Mouse (Mus musculus): ENCODE data around the gene Dbndd2. TPM values are rescaled to one million over a fixed set of nuclear protein-coding genes. Genes with fewer than 3 reads are reported as not detected.
A peak's percentile ranks its signal among the peaks of the same experiment; 100 is the strongest.

Dbndd2 gene
- total RNA-seq, 4 experiments from 2014 or later: 5.4 to 18.3 (median 11.6) TPM

- DNase-seq: no peak
Observed at GRCm38 (mm10) chr2:164504919-164505318, 19.0 kb downstream of the Dbndd2 start.

GRCm38 (mm10) chr2:164505619-164506347, 19.9 kb downstream of the Dbndd2 start:
- no peak for DNase-seq

DNA sequence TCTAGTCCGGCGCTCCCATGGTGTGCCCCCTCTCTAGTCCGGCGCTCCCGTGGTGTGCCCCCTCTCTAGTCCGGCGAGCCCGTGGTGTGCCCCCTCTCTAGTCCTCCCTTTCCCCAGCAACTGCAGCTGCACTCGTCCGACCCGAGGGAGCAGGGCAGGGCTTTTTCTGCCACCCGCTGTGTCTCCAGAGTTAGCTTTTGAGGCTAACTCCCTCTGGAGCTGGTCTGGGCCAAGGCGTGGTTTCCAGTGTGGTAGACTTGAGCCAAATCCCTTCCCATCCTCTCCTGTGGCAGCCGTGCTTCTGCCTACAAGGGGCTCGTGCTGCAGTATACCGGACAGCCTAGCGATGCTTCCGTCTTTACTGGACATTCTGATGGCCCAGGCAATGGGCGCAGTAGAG, 21.9 kb downstream of the Dbndd2 start:
- no peak for DNase-seq

DNA sequence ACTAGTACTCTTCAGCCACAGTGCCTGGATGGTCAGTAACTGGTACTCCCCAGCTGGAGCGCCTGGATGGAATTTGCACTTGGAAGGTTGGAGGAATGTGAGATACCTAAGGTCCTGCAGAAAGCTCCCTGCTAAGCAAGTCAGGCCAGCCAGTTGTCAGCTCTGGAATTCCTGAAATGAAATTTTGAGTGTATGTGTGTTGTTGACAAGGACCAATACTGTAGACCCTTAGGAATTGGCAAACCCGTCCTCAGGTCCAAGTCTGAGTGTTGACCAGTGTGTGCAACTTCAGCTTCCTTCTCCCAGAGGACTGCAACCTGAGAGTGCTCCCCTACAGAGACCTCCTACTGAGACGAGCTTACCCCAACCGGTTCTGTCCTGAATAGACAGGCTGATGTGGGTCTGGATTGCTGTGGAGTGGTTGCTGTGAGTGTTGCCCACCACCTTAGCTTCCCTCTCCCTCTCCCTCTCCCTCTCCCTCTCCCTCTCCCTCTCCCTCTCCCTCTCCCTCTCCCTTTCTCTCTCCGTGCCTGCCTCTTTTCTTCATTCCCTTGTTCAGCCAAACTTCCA, 24.8 kb downstream of the Dbndd2 start:
- no peak for DNase-seq

GRCm38 (mm10) chr2:164512121-164512909, 26.4 kb downstream of the Dbndd2 start:
- no peak for DNase-seq

- peak; percentile 55 for DNase-seq
Observed at GRCm38 (mm10) chr2:164513389-164513788, 27.5 kb downstream of the Dbndd2 start.

DNA sequence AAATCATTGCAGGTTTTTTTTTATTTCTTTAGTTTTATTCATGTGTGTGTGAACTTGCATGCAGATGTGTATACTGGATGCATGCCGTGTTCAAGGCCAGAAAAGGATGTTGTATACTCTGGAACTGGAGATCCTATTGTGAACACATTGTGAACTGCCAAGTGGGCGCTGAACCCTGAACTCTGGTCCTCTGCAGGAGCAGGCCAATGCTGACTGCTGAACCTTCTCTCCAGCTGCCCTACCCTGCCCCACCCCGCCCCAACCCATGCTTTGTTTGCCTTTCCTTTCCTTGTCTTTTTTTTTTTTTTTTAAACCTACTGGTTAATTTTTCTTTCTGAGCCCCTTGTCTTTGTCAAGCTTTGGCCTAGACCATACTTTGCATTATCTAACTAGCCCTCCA, 29.0 kb downstream of the Dbndd2 start:
- no peak for DNase-seq

GRCm38 (mm10) chr2:164515897-164516296, 30.0 kb downstream of the Dbndd2 start:
- DNase-seq: no peak

DNA sequence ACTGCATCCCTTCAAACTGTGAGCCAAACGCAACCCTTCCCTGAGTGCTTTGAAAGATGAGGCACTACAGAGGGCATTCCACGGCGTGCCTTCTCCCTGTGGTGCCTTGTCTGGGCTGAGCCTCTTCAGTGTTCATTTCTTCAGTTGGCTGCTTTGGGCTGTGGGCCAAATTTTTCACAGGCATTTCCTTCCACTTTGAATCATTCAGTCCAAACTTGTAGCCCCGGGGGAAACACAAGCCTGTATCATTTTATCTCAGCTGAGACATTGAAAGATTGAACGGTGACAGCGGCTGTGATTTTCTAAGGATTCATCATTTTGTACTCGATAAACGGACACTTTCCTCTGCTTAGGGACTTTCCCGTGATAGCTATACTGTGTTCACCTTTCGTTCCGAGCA, 30.7 kb downstream of the Dbndd2 start:
- DNase-seq: no peak

GRCm38 (mm10) chr2:164517485-164518221, 31.7 kb downstream of the Dbndd2 start:
- DNase-seq: peak; percentile 34

DNA sequence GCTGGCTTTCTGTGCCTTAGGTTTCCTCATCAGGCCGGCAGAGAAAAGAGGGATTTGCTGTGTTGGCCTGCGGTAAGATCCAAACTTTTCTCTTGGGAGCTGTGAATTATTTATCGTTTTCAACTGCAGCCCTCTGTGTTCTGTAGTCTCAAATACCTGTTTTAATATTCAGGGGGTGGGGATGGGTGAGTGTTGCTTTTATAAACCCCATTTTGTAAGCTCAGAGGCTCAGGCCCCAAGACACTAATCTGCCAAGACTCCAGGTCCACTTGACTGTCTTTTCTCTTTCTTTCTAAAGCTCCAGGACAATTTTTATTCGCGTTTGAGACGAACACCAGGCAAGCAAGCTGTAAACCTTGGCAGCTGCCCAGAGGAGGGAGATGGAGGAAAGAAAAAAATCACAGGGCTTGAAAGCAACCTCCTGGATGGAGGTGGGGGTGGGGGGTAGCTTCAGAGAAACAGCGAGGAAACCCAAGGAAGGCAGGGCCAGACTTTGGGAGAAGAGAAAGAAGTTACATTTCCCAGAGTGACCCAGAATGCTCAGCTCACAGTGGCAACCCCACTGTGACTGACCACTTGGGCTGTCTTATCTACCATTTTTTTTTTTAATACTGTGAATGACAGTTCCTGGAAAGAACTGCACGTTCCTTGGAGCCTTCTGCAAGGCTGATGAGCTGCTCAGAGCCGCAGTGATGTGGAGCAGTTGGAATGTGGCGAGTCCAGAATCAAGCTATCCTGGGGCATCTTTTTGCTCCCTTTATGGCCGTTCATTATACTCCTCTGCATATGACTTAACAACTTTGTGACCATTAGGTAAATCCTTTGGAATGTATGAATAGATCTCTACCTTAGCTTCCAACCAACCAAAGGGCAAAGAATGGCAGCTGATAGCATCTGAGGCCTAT, 32.6 kb downstream of the Dbndd2 start:
- DNase-seq: no peak

- DNase-seq: no peak
Observed at GRCm38 (mm10) chr2:164519171-164519526, 33.2 kb downstream of the Dbndd2 start.

GRCm38 (mm10) chr2:164520782-164521181, 34.9 kb downstream of the Dbndd2 start:
- peak; percentile 43 for DNase-seq

DNA sequence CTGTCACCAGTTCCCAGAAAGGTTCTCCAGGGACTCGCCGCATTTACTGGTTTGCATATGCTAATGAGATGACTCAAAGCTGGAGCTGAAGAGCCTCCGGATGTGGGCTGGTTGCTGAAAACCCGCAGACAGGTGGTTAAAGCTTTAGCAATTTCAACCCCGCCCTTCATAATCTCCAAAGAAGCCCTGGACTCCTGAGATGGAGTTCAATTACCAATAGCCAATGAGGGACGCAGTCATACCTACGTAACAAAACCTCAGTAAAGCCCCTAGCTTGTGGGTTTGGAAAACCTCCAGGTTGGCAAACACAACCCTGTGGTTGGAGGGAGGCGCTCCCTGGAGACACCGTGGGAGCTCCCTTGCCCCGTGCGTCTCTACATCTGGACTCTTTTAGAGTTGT, 35.9 kb downstream of the Dbndd2 start:
- DNase-seq: no peak

DNA sequence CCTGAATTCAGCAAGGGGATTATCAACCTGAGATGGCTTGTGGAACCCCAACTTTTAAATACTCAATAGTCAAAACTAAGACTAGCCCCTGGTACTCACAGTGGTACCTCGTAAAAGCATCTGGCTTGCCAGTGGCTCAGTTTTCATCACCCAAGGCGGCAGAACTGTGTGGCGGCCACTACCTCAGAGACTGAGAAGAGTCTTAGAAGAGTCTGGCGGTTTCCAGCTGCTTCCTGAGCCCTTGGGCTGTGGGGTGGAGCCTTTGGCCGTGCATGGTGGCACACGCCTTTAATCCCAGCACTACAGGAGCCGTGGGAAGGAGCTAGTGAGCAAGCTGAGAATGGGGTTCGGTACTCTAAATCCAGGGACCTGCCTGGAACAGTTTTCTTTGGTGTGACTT, 36.4 kb downstream of the Dbndd2 start:
- no peak for DNase-seq

DNA sequence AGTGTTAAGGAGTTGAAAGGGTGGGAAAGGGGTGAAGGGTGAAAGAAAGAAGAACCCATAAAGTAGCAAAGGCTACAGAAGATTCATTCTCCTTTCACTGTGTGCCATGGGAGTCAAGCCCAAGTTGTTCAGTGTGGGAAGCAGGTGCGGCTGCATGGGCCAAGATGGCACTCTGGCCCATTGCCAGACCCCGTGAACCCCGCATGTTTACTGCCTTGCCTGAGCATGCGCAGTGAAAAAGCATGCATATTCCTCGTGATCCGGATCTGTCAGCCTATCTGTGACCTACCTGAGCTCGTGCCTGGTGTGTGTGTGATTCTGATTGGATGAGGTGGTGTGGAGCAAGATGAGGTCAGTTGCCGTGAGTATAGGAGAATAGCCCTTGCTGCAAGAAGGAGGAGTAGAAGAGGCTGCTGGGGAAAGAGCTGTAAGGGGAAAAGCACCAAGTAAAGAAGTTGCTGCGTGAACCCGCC, 37.4 kb downstream of the Dbndd2 start:
- DNase-seq: no peak

DNA sequence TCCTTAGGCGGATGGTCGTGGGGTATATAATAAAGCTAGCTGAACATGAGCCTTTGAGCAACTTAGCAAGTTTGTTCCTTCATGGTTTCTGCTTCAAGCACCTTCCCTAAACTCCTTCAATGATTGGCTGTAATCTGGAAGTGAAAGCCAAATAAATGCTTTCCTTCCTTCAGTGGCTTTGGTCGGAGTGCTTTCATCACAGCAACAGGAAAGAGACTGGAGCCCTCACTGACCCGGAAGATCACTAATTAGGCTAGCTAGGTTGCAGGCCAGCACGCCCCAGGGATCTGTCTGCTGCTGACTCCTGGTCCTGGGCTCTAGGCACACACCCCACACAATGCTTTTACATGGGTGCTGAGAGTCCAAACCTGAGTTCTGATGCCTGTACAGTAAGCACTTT, 42.7 kb downstream of the Dbndd2 start:
- no peak for DNase-seq

DNA sequence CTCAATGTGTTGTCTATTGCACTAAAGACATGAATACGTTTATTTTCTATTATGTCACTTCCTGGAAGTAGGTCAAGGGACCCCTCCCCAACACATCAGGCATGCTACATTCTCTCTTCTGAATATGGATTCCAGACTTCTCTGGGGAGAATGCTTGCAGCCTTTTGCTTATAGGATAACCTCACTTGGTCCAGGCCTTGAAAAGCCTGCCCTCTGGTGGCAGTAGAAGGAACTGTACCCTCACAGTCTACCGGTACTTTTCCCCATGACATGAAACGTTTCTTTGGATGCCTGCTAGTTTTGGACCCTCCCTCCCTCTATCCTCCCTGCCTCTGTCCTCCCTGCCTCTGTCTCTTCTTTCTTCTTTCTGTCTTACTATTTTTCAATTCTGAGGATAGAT, 45.3 kb downstream of the Dbndd2 start:
- peak; percentile 32 for DNase-seq

DNA sequence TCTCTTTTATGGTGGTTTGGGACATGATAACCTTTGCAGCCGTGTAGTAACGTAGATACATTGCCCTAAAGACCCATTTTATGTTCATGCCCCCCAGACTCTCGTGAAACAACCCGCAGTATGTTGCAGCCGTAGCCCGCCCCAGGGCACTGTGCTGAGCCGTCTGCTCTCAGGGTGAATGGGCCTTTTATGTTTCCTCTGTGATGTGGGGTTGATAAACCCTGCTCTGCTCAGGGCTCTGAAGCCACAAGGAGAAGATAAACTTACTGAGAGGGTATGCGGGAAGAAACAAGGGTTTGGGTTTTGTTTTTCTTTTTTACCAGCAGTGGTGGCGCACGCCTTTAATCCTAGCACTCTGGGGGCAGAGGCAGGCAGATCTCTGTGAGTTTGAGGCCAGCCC, 48.4 kb downstream of the Dbndd2 start:
- no peak for DNase-seq

DNA sequence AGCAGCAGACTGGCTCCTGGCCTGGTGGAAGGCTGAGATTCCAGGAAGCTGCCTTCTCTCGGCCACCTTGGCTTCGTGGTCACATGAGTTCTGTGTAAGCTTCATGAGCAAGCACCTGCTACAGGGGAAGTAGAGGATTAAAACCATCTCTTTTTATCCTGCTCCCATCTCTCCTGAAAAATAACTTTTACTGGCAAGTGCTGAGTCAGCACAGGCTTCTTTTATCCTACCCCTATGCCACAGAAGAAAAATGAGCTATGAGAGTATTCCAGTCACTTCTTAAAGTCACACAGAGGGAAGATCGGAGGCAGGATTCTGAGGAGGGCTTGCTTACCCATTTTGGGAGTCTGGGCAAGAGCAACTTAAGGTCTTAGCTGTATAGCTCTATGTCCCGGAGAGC, 51.1 kb downstream of the Dbndd2 start:
- DNase-seq: no peak

DNA sequence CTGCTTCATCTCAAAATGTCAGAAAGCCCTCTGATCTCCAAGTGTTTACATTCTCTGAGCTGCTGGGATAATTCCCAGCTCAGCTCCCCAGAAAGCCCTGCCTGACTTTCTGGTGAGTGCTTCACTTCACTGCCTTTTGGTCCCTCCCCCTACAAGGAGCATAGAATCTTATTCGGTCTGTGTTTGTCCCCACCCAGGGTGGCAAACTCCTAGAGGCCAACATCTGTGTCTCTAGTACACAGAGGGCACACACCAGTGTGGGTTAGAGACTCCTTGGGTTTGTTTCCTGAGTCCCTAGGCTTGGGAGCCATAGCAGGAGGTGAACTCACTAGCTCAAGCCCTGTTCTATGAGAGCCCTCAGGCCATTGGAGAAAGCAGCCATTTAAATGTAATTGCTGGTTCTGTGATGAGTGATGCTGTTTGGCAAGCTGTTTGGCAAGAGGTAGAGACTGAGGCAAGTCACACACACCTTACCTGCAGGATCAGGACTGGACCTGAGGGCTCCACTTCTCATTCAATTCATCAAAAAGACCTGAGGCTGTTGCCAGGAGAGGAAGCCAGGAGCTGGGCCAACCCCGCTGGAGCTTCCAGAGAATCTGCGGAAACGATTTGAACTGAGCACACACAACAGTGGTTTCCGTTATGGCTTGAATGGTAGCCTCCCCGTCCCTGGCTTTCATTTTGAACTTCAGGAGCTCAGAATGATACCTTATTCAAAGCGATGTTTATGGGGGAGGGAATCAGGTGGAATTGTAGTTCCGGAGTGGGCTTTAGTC, 54.9 kb downstream of the Dbndd2 start:
- DNase-seq: no peak

All from adrenal gland, adult 8-10 months (tissue).